Mouse (Mus musculus) splenic B cell, adult 2 months (primary cell): Measurements from ENCODE around the gene Slc7a11.

Experiments
- DNase-seq: peaks from one replicate; pipeline ENCODE4 v3.0.0-alpha.2; 2011; ENCODE audit warnings: low read depth, low spot score
- H3K27me3 ChIP-seq: 2 replicates; pipeline ENCODE4 v1.6.1; 2012; ENCODE audit warnings: mild to moderate bottlenecking, low read length, moderate library complexity, mixed read lengths; ENCODE audit not compliant: control insufficient read depth, poor library complexity, insufficient read depth, severe bottlenecking
- H3K36me3 ChIP-seq: 2 replicates; pipeline ENCODE4 v1.6.1; 2012; ENCODE audit warnings: mild to moderate bottlenecking, low read length, moderate library complexity, mixed read lengths; ENCODE audit not compliant: control insufficient read depth, poor library complexity, insufficient read depth, severe bottlenecking

The Slc7a11 gene

GRCm38 (mm10) chr3:50443421-50443916 is at the start of gene Slc7a11:
Gene Slc7a11, minus strand, starts transcription at chr3:50443614.
- peak; percentile 3 for DNase-seq
- Histone ChIP-seq H3K27me3 (no peaks in the 10 kb centered on the region), H3K36me3 (no peaks in the 10 kb centered on the region)

- Histone ChIP-seq H3K27me3 (no peaks in the 10 kb centered on the region), H3K36me3 (no peaks in the 10 kb centered on the region)
- DNase-seq: no peak
Measured at GRCm38 (mm10) chr3:50491678-50492077, 48.3 kb upstream of the Slc7a11 start.

DNA sequence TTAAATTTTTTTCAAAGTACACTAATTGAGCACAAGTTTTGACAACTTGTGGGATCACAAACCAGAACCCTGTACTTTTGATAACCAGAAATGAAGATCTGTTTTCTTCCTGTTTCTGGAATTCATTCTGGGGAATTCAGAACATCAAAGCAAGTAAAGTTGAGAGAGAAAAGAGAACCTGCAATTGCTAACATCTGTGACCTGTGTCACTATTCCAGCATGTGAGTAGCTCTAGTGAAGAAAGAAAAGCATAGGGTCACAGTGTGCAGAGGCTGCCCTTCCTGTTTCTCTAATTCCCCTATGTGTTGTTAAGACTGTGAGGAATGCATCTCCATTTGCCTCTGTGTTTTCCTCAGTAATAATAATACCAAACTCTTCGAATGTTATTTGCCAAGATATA is 40.7 kb upstream of the Slc7a11 start:
- no peaks in the 10 kb centered on the region for H3K36me3 ChIP-seq
- H3K27me3 ChIP-seq: no peaks in the 10 kb centered on the region
- no peak for DNase-seq

- Histone ChIP-seq H3K27me3 (no peaks in the 10 kb centered on the region), H3K36me3 (no peaks in the 10 kb centered on the region)
- no peak for DNase-seq
Measured at GRCm38 (mm10) chr3:50462223-50462622, 18.8 kb upstream of the Slc7a11 start.

DNA sequence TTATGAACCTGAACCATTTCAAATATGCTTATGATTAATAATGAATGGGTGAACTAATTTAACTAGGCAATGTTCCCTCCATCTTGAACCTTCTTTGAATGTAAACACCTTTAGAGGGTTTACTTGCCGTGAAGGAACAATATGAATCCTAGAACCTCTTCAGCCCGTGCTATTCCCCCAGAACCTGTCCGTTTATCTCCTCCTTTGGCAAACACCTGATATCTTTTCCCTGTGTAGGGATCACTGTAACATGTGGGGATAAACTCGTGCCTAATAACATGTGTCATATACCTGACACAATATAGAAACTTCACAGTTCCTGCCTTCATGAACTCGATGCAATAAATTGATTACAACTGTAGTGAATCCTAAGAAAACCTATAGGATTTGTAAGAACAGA is 13.7 kb upstream of the Slc7a11 start:
- no peaks in the 10 kb centered on the region for H3K36me3 ChIP-seq
- no peaks in the 10 kb centered on the region for H3K27me3 ChIP-seq
- no peak for DNase-seq

DNA sequence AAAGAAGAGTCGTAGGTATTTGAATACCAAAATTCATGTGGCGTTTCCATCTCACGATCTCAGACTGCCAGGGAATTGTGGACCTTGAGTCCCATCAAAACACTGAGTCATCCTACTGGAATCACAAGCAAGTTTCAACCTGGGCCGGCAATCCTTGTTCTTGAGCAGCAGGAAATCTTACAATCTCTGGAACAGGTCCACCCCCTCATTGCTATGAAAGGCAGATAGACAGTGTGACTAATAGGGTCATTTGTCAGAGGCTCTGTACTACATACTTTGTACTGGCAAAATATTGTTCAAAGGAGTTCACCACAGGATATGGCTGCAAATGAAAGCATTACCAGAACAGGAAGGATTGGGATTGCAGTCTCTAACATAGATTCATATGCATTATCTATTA is 13.2 kb upstream of the Slc7a11 start:
- DNase-seq: no peak
- Histone ChIP-seq H3K36me3 (no peaks in the 10 kb centered on the region), H3K27me3 (no peaks in the 10 kb centered on the region)

- H3K27me3 ChIP-seq: no peaks in the 10 kb centered on the region
- no peaks in the 10 kb centered on the region for H3K36me3 ChIP-seq
- no peak for DNase-seq
Measured at GRCm38 (mm10) chr3:50456023-50456422, 12.6 kb upstream of the Slc7a11 start.

GRCm38 (mm10) chr3:50445050-50445775 is 1.8 kb upstream of the Slc7a11 start:
- Histone ChIP-seq H3K27me3 (no peaks in the 10 kb centered on the region), H3K36me3 (no peaks in the 10 kb centered on the region)
- no peak for DNase-seq

DNA sequence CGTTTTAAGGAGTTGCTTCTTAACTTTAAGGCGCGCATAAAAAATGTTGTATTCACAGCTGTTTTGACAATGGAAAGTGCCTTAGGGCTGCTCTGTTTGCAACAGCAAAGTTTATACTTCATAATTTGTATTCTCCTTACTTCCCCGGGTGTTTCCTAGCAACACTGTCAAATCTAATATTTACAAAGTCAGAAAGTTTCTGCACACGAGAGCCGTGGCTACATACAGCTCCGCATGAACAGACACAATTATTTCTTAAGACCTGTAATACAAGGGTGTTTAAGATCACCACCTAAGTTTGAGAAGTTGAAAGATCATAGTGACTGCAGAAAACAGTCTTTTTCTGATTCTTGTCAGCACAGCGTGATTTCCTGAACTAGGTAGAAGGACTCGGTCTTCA is 528 bp upstream of the Slc7a11 start:
- no peaks in the 10 kb centered on the region for H3K36me3 ChIP-seq

GRCm38 (mm10) chr3:50442341-50443292 is 797 bp downstream of the Slc7a11 start:
- no peaks in the 10 kb centered on the region for H3K27me3 ChIP-seq
- no peaks in the 10 kb centered on the region for H3K36me3 ChIP-seq
- no peak for DNase-seq

More for the DNA sequence above, 528 bp upstream of the Slc7a11 start:
- no peaks in the 10 kb centered on the region for H3K27me3 ChIP-seq
- peak; percentile 0 for DNase-seq

GRCm38 (mm10) chr3:50441330-50441729 is 2.1 kb downstream of the Slc7a11 start:
- DNase-seq: no peak
- H3K36me3 ChIP-seq: no peaks in the 10 kb centered on the region
- no peaks in the 10 kb centered on the region for H3K27me3 ChIP-seq

GRCm38 (mm10) chr3:50440409-50440808 is 3.0 kb downstream of the Slc7a11 start:
- no peak for DNase-seq
- Histone ChIP-seq H3K36me3 (no peaks in the 10 kb centered on the region), H3K27me3 (no peaks in the 10 kb centered on the region)

DNA sequence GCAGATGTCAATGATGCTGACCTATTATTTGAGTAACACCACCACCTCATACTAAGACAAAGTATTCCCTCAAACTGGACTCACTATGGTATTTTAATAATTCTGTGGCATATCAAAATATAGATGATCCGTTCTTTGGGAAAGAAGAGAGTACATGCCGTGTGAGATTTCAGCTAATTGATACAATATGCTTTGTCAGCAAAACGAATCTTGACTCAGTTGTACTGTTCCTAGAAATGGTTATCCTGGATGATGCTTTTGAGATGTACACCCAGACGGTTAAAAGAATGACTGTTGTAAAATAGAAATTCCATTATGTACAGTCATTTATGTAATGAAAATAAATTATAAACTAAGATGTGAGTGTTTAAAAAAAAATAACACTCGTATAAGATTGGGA is 4.0 kb downstream of the Slc7a11 start:
- no peaks in the 10 kb centered on the region for H3K27me3 ChIP-seq
- no peaks in the 10 kb centered on the region for H3K36me3 ChIP-seq
- DNase-seq: no peak

GRCm38 (mm10) chr3:50438520-50439253 is 4.7 kb downstream of the Slc7a11 start:
- no peaks in the 10 kb centered on the region for H3K36me3 ChIP-seq
- H3K27me3 ChIP-seq: no peaks in the 10 kb centered on the region
- DNase-seq: peak; percentile 15
